Mouse (Mus musculus): ENCODE measurements at regions not wholly inside any gene's neighbourhood (a gene's known extent, or its start where the extent isn't known, plus 50 kb on each side); places are given as distances from the start of the nearest gene placed in this dataset.
"Not testable (repeated sequence)": the region's sequence is repeated elsewhere in the genome, so short reads cannot be mapped to it uniquely, and the experiment has no call there.

DNA sequence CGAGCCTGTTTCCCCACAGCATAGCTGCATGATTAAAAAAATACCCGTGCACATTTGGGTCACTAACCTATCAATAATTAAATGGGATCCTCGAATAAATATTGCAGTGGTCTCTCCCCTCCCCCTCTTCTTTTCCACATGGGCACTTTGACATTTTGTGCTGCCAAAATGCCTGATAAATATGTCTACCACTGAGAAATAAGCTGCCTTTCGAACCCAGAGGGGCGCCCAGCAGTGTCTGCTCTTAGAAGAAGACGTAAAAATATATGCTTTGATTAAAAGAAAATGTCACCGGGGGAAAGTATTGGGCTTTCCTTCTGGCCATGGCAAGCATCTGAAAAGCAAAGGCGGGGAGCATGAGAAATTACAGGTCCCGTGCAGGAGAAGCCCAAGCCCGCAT lies 152.6 kb upstream of the Frmd4a start:
- DNase-seq (ENCODE audit: low read depth, low spot score), result no peak

DNA sequence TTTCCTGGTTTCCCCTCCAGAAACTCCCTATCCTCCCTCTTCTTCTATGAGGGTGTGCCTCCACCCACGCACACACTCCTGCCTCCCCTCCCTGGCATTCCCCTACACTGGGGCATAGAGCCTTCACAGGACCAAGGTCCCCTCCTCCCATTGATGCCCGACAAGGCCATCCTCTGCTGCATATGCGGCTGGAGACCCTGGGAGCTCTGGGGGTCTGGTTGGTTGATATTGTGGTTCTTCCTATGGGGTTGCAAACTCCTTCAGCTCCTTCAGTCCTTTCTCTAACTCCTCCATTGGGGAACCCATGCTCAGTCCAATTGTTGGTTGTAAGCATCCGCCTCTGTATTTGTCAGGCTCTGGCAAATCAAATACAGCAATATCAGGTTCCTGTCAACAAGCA lies 150.8 kb upstream of the Frmd4a start:
- DNase-seq (ENCODE audit: low read depth, low spot score), result not testable (repeated sequence)

DNA sequence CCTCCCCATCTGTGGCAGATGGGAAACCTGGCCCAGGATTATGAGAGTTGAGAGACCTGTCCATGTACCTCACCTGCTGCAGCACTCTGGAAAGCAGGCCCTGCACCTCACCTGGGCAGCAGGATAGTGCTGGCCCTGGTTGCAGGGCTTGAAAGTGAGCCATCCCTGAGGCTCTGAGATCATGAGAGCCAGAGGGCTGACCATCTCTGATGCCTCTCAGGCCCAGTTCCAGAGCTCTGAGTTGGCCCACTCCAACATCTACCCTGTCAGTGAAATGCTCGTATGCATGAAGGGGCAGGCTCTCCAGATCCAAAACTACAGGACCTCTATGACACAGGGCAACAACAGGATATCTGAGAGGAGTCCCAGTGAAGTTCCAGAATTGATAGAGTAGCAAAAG lies 147.8 kb upstream of the Frmd4a start:
- no peak for DNase-seq (ENCODE audit: low read depth, low spot score)

DNA sequence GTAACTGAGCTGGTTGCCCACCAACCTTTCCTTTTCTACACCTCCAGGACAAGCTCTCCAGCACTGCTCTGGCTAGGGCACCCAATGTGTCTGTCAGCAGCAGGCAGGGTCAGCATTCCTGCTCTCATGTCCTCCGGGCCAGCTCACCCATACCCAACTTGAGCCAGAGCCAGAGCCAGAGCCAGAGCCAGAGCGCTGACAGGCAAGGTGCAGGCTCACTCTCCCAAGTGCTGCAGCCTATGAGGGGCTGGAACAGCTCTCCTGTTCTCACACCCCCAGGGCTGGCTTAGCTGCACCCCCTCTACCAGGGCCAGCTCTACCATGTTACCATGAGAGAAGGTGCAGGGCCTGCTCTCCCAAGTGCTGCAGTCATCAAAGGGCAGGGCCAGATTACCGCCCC lies 145.8 kb upstream of the Frmd4a start:
- DNase-seq (ENCODE audit: low read depth, low spot score), result no peak

DNA sequence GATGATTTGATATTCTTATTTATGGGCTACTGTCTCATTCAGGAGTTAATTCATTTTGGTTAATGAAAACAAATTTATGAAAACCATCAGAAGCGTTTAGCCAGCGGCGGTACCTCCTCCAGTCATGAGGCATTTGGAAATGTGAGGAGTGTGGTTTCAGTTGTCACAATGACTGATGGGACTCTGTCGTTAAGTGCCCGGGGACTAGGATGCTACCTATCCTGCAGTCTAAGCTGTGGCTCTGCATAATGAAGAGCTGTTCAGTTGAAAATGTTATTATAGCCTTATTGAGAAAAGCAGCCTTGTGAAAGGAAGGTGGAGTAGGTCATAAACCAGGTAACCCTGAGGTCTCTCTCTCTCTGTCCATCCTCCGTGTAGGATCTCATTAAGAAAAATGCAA lies 130.5 kb upstream of the Frmd4a start:
- DNase-seq (ENCODE audit: low read depth, low spot score), result no peak

DNA sequence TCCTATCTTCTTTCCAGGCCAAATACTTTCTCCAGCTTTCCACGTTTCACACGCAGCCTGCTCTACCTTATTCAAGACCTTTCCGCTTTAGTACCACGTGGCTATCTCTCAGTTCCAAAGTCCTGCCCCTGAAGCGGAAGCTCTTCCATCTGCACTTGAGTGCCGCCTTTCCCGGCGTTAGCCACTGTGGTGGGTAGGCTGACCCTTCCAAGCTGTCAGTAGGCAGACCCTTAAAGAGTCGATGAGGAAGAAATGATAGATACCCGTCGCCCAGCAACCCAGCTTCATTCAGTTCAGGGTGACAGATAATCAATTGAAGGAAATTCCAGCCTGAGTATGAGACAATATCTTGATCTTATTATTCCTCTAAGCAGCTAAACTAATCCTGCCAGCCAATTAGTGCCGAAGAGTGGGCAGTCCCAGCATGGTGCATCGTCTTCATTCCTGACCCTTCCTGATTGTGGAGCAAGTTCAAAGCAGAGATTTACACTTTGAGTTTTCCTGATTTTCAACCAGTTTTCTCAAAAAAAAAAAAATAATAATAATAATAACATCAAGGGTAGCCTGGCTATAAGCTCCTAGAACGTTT lies 129.6 kb upstream of the Frmd4a start:
- DNase-seq (ENCODE audit: low read depth, low spot score), result no peak

DNA sequence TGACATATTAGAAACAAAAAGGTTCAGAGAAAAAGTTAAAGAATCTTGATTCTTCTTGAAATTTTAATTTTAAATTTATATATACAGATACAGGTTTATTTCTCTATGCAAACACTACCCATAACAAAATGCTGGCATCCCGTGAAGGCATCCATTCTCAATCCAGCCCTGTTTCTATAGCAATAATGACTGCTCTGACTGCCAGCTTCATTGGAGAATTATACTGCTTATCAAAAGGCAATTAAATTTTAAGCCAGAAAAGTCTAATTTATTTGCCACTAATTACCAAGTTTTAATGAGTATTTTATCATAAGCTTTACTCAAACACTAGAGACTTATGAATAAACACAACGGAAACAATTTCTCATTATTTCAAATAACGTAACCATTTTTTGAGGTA lies 128.1 kb upstream of the Frmd4a start:
- no peak for DNase-seq (ENCODE audit: low read depth, low spot score)

DNA sequence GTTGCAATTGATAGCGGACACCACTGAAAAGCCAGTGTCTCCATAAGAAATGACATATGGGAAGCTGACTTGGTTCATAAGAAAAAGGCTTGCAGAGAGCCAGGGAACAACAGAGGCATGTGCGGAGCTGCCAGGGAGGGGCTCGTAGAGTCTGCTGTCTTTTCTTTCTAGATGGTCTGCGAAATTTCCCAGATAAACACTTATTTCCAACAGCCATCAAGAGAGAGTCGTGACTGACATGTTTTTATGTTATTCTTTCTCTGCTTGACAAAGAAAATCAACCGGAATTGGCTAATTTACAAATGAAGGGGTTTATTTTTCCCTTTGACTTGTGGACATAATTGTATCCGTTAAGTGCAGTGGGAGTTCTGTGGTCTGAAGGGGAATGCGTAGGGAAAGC lies 127.1 kb upstream of the Frmd4a start:
- DNase-seq (ENCODE audit: low read depth, low spot score), result no peak

DNA sequence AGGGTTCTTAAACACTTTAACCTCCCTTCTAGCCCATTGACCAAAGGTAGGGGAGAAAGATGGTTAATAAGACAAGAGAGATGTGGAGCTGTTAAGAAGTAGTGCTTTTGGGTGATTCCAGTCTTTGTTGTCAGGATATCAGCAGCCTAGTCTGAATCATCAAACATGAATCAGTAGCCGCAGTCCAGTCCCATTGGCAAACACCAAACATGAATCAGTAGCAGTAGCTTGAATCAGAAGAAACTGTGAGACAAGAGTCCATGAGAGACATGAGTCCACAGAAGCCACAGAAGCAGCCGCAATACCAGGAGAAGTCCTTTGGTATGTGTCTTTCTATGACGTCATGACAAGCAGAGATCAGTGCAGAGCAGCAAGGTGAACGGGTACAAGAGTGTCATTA lies 110.5 kb upstream of the Frmd4a start:
- no peak for DNase-seq (ENCODE audit: low read depth, low spot score)

DNA sequence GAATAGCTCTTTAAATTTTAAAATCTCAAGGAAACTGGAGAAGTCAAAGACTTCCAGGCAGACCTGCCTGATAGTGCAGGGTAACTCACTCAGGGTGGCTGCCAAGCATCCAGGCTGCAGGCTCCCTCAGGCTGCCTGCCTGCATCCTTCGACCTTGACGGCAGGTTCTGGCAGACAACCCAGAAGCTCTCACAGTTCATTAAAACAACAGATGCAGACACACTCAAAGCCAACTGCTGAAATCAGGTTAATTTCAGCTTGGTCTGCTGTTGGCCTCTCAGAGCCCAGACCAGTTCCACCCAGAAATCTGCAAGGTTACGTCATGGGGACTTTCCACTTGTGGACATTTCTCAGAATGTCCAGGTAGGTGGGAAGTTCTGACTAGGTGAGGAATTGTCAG lies 109.3 kb upstream of the Frmd4a start:
- no peak for DNase-seq (ENCODE audit: low read depth, low spot score)

DNA sequence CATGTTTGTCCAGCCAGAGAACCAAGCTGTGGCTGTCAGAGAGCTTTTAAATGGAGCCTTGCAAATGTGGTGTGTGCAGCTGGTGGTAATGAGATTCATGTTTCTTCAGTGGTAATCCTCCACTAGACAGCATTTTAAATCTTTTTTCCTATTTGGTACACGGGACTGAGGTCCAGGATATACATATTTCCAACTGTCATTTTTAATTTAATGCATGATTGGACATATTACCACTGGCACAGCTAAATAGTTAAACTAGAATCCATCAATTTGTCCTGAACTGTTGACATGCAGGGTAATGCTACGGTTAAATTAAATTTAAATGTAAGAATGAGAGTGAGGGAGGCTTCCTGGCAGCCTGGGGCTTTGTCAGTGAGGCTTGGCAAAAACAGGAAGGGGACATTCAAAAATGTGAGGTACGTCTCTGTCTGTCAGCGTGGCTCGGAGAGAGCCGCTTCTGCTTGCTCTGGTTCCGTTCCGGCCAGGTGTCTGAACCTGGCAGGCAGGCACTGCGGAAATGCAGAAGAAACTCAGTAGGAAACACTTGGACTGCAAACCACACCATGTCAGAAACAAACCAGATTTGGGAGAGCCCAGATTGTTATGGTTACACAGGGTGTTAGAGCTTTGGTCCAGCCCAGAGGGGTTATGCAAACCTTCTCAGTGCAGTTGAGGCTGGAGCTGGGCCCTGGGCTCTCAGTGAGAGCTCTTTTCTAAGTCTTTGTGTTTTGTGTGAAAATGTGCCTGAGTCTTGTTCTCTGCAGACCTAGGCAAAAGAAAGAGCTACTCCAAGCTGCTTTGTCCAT lies 107.2 kb upstream of the Frmd4a start:
- DNase-seq (ENCODE audit: low read depth, low spot score), result no peak

DNA sequence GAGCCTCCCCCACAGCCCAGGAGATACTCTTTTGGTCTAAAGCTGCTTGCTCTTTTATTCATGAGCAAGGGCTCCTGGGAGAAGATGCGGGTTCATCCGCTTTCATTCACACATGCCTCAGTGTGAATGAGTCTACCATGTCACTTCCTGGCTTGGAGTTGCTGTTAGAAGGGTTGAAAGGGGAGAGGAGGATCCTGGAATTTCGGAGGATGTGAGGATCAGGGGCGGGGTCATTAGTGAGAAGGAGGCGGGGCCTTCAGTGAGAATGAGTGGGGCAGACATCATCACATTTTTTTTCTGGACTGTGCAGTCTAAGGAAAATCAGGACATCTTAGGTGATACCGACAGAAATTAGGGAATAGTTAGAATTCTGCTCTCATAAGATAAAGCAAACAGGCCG lies 102.4 kb upstream of the Frmd4a start:
- no peak for DNase-seq (ENCODE audit: low read depth, low spot score)

DNA sequence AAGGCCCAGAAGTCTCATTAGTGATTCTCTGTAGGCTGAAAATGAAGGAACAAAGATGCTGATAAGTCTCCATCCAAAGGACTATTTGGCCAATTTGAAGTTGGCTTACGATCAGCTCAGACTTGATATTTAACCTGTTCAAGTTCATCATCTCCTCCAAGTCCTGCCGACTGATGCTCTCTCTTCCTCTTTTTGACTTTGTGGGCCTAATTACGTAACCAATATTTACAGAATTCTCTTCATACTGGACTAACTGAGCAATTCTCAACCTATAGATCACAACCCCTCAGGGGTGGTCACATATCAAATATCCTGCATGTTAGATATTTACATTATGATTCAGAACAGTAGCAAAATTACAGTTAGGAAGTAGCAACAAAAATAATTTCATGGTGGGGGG lies 101.2 kb upstream of the Frmd4a start:
- DNase-seq (ENCODE audit: low read depth, low spot score), result no peak

DNA sequence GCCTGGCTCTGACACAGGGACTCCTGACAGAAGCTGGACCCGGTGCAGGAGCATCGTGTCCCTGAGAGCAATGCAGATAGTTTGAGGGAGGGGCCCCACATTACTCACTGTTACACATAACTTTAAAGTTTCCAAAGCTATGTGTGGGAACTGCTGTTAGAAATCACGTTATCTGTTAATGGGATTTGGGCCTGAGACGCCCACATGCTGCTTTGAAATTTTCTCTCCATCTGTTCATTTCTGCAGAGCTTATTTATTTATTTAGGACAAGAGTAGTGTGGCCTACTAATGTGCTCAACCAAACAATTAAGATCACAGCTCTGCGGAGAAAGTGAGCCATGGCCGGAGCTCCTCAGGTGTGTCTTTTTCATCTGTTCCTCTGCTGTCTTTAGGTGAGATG lies 99.4 kb upstream of the Frmd4a start:
- DNase-seq (ENCODE audit: low read depth, low spot score), result no peak

DNA sequence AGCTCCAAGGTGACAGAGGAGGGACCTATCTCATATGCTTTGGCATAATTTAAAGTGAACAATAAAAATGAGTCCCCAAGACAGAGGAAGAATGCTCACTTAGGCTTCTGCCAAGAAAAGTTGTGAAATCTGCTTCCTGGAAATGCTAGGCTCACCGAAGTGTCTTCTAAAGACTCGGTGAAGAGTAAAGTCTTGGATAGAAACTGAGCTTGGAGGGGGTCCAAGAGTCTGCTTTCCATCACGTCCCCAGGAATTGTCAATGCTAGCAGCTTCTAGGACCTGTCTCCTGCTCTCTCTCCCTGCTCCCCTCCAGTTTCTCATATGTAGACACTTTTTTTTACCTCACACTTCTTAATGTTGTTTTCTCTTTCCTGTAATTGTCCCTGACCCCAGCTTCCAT lies 97.6 kb upstream of the Frmd4a start:
- DNase-seq (ENCODE audit: low read depth, low spot score), result no peak

DNA sequence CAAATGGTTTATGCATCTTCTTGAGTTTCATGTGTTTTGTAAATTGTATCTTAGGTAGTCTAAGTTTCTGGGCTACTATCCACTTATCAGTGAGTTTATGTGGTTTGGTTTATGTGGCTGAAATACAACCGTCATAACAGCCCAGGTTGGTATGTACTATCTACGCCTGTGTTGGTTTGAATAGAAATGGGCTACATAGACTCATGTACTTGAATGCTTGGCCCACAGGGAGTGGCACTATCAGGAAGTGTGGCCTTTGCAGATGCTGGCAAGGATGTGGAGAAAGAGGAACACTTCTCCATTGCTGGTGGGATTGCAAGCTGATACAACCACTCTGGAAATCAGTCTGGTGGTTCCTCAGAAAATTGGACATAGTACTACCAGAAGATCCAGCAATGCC lies 96.4 kb upstream of the Frmd4a start:
- DNase-seq (ENCODE audit: low read depth, low spot score), result not testable (repeated sequence)

DNA sequence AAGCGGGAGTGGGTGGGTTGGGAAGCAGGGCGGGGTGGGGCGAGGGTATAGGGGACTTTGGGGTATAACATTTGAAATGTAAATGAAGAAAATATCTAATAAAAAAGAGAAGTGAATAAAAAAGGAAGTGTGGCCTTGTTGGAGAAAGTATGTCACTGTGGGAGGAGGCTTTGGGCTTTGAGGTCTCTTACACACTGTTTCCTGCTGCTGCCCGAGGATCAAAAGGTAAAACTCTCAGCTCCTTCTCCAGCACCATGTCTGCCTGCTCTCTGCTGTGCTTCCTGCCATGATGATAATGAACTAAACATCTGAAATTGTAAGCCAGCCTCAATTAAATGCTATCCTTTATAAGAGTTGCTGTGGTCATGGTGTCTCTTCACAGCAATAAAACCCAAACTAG lies 94.8 kb upstream of the Frmd4a start:
- no peak for DNase-seq (ENCODE audit: low read depth, low spot score)

DNA sequence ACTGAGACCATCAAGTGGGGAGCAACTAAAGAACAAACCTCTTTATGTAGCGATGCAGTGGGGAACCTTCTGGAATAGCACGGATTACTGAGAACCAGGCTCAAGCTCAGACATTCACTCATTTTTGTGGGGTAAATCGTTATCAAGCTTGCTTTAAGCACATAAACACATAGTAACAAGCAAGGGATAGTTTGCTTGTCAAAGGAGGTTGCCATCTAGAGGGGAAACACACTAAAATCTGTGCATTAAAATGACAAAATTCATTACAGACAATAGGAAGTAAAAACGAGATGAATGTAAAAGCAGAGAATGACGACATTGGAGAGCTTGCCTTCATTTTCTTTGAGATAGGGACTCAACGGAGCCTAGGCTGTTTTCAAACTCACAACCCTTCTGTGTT lies 92.8 kb upstream of the Frmd4a start:
- no peak for DNase-seq (ENCODE audit: low read depth, low spot score)

DNA sequence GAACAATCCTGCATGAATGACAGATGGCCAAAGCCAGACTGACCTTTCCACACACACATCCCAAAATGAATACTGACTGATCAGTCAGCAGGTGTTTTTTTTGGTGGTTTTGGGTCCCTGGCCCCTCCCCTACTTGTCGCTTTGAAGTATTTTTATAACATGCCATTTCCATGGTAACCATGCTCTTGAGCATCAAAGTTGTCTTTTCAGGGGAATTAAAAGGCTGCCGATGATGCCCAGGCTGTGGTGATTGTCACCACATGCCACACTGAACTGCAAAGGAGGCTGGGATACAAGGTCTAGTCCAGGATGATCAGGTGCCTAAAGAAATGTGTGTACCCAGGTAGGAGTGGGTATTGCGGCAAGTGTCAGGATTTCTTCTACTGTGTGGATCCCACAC lies 92.3 kb upstream of the Frmd4a start:
- no peak for DNase-seq (ENCODE audit: low read depth, low spot score)

DNA sequence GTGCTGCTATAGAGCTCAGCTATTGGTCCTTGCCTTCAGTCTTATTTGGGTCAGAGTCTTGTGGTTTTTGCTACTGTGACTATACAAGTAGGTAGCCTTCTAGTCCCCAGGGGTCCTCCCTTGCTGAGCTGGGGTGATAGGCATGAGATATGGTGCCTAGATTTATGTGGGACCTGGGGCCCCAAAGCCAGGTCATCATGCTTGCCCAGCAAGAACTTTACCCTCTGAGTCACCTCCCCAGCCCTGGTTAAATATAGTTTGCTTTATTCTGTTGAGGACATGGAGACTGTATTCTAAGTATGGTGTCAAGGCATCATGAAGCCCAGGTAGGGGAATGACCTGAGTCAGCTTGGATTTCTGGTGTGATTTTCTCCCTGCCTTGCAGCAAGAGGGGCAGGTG lies 91.4 kb upstream of the Frmd4a start:
- no peak for DNase-seq (ENCODE audit: low read depth, low spot score)

DNA sequence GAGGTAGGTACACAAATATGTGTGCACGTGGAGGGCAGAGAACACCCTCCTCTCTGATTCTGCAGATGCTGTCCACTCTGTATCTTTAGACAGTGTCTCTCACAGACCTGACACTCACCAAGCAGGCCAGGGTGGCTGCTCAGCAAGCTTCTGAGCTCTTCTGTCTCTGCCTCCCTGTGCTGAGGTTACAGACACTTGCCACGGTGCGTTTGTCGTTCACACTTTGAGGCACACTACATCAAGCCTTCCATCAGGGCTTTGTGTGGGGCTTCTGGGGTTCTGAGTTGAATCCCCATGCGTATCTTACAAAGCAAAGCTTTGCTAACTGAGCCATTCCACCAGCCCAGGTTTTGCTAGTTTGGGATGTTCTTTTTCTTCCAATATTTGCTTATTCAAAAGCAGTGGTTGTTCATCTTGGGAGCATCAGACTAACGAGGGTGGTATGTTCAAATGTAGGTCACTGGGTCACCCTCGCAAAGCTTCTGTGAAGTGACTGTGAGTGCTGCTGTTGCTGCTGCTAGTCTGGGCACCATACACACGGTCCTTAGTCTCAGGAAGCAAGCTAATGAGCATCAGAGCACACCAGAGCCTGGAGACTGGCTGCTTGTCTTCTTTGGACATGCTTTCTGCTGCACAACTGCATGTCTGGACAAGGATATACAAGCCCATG lies 90.2 kb upstream of the Frmd4a start:
- no peak for DNase-seq (ENCODE audit: low read depth, low spot score)

DNA sequence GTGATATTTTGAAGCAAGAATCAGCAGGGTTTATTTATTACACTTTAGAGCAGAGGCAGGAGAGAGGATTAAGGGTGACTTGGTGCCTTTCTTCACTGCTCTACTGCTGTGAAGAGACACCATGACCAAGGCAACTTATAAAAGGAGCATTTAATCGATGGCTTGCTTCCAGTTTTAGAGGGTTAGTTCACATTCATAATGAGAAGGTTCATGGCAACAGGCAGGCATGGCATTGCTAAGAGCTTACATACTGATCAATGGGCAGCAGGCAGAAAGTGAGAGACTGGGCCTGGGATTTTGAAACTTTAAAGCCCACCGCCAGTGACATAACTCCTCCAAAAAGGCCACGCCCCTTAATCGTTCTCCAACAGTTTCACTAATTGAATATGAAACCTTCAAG lies 89.7 kb upstream of the Frmd4a start:
- DNase-seq (ENCODE audit: low read depth, low spot score), result no peak

DNA sequence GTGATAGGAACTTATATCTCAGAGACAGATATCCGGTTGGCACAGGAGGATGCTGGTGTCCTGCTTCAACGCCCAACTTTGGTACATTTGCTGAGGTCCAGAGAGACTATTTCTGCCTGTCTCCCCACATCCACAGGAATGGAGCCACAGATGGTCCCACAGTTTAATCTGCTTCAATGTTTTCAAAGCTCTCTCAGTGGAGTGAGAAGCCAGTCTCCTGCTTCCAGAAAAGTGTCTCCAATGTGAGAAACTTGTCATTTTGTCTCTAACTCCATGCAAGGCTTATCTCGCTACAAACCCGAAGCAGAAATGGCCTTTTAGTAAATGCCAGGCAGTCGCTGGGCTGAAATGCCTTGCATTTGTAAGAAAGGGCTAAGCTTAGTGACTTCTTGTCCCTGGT lies 86.9 kb upstream of the Frmd4a start:
- DNase-seq (ENCODE audit: low read depth, low spot score), result no peak
